Mouse (Mus musculus): ENCODE results near the gene Lgals1. TPM values are rescaled to one million over a fixed set of nuclear protein-coding genes. Genes with fewer than 3 reads are reported as not detected.

Lgals1 gene
- polyA plus RNA-seq, 1 experiment from 2014 or later = 105 TPM

DNA sequence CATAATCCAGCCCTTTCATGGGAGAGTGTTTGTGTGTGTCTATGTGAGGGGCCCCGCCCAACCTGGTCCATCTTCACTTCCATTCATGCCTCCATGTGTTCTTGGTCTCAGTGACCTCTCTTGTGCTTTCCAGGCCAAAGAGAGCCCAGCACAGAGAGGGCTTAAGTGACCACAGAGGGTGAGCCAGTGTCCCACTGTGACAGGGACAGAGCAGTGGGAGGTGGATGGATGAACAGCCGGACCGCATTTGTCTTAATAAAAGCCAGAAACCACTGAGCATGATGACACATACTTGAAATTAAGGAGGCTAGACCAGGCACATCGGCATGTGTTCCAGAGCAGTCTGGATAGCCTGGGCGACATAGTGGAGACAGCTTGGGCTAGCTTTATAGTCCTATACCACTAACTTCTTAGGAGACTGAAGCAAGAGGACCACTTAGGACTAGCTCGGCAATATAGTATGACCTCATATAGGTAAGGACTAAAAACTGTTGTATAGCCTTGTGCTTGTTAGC is 3.7 kb downstream of the Lgals1 start:
- Histone ChIP-seq H3K4me1 (ENCODE audit: control insufficient read depth, insufficient read depth, low read depth, low read length) (peaks cover 19% of the 10 kb centered on the region), H3K36me3 (ENCODE audit: control insufficient read depth, insufficient read depth, low read length) (no peaks in the 10 kb centered on the region), H3K27me3 (replicated peaks; ENCODE audit: control insufficient read depth, insufficient read depth, low read length) (peaks cover 6% of the 10 kb centered on the region), H3K9me3 (ENCODE audit: control insufficient read depth, low read length) (no peaks in the 10 kb centered on the region), H3K4me2 (ENCODE audit: low read length) (no peak overlapping the region), H3K9ac (ENCODE audit: low read depth, low read length) (no peak overlapping the region), H3K4me3 (ENCODE audit: low read length) (no peak overlapping the region), H3K27ac (ENCODE audit: low read depth, low read length) (no peak overlapping the region)
- no peak for ATAC-seq
- WGBS = 93% methylated on average over 6 of the region's 6 CpGs

DNA sequence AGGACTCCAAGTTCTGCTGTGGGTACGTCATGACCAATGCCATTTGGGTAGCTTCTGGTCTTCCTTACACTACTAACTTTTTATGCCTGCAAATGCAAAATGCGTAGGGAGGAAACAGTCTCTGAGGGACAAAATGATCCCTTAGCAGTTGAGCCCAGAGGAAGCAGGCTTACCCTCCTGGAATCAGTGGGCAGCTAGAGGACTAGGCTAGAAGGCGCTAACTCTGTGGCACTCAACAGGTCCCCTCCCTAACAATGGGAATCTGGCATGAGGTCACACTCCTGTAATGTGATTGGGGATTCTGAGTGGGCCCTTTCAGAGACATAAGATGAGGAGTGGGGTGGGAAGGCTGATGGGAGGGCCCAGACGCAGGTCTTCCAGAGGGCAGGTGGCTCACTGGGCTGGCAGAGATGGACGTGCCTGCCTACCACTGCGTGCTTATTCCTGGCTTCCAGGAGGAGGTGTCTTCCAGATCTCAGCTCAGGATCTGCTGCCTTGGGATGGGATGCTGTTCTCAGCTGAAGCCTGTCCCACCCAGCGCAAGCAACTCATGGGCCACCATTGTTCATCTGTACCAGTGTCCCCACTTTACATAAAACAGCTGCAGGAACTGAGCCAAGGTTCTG is 4.4 kb downstream of the Lgals1 start:
- Histone ChIP-seq H3K4me2 (ENCODE audit: low read length) (no peak overlapping the region), H3K9me3 (ENCODE audit: control insufficient read depth, low read length) (no peaks in the 10 kb centered on the region), H3K27ac (ENCODE audit: low read depth, low read length) (no peak overlapping the region), H3K9ac (ENCODE audit: low read depth, low read length) (no peak overlapping the region), H3K27me3 (replicated peaks; ENCODE audit: control insufficient read depth, insufficient read depth, low read length) (peaks cover 6% of the 10 kb centered on the region), H3K4me1 (ENCODE audit: control insufficient read depth, insufficient read depth, low read depth, low read length) (peaks cover 22% of the 10 kb centered on the region), H3K36me3 (ENCODE audit: control insufficient read depth, insufficient read depth, low read length) (no peaks in the 10 kb centered on the region), H3K4me3 (ENCODE audit: low read length) (no peak overlapping the region)
- no peak for ATAC-seq
- 86% methylated on average over 7 of the region's 7 CpGs for WGBS

DNA sequence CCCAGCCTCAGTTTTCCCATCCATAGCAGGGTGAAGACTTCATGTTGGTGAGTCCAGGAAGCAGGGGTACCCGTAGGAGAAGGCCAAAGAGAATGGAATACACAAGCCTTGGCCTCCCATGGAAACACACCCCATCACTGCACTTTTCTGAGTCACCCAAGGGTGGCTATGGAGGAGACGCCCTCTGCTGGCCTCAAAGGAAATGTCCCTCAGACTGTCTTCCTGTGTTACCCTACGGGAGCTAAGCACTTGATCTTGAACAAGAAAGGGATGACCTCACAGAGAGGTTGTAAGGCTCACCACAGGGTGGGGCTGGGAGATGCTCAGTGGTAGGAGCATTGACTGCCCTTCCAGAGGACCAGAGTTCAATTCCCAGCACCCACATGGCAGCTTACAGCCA is 5.1 kb downstream of the Lgals1 start:
- H3K4me2 ChIP-seq (ENCODE audit: low read length) = no peak overlapping the region
- no peak overlapping the region for H3K9ac ChIP-seq (ENCODE audit: low read depth, low read length)
- 32% methylated on average over 3 of the region's 3 CpGs for WGBS

GRCm38 (mm10) chr15:78934784-78935320 is 8.3 kb downstream of the Lgals1 start, which contains the start of gene Nol12:
TSS of gene Nol12 (plus strand) at chr15:78934933.
- peaks cover 7% of the 10 kb centered on the region; the same call in 1 of the 2 replicates for H3K36me3 ChIP-seq (ENCODE audit: control insufficient read depth, insufficient read depth, low read length)
- peak within 1 kb of the TSS; percentile 83 for H3K27ac ChIP-seq (ENCODE audit: low read depth, low read length)
- H3K9ac ChIP-seq (ENCODE audit: low read depth, low read length) = peak within 1 kb of the TSS; percentile 78
- ATAC-seq = peak; percentile 94
- WGBS = under 1% methylated on average over 42 of the region's 42 CpGs
- peaks cover 13% of the 10 kb centered on the region for H3K4me1 ChIP-seq (ENCODE audit: control insufficient read depth, insufficient read depth, low read depth, low read length)
- H3K4me2 ChIP-seq (ENCODE audit: low read length) = peak within 1 kb of the TSS; percentile 66
- no peaks in the 10 kb centered on the region for H3K27me3 ChIP-seq (replicated peaks; ENCODE audit: control insufficient read depth, insufficient read depth, low read length)
- peak within 1 kb of the TSS; percentile 81 for H3K4me3 ChIP-seq (ENCODE audit: low read length)
- H3K9me3 ChIP-seq (ENCODE audit: control insufficient read depth, low read length) = no peaks in the 10 kb centered on the region

More for the DNA sequence above, 5.1 kb downstream of the Lgals1 start:
- Histone ChIP-seq H3K4me3 (ENCODE audit: low read length) (no peak overlapping the region), H3K4me1 (ENCODE audit: control insufficient read depth, insufficient read depth, low read depth, low read length) (peaks cover 20% of the 10 kb centered on the region), H3K27me3 (replicated peaks; ENCODE audit: control insufficient read depth, insufficient read depth, low read length) (peaks cover 6% of the 10 kb centered on the region), H3K27ac (ENCODE audit: low read depth, low read length) (no peak overlapping the region), H3K36me3 (ENCODE audit: control insufficient read depth, insufficient read depth, low read length) (no peaks in the 10 kb centered on the region), H3K9me3 (ENCODE audit: control insufficient read depth, low read length) (no peaks in the 10 kb centered on the region)
- ATAC-seq = no peak

GRCm38 (mm10) chr15:78936403-78936802 is 9.9 kb downstream of the Lgals1 start:
- Histone ChIP-seq H3K4me3 (ENCODE audit: low read length) (no peak overlapping the region), H3K9me3 (ENCODE audit: control insufficient read depth, low read length) (no peaks in the 10 kb centered on the region), H3K4me1 (ENCODE audit: control insufficient read depth, insufficient read depth, low read depth, low read length) (peaks cover 13% of the 10 kb centered on the region), H3K36me3 (ENCODE audit: control insufficient read depth, insufficient read depth, low read length) (peaks cover 14% of the 10 kb centered on the region; the same call in 1 of the 2 replicates), H3K4me2 (ENCODE audit: low read length) (no peak overlapping the region), H3K27ac (ENCODE audit: low read depth, low read length) (no peak overlapping the region), H3K27me3 (replicated peaks; ENCODE audit: control insufficient read depth, insufficient read depth, low read length) (no peaks in the 10 kb centered on the region), H3K9ac (ENCODE audit: low read depth, low read length) (no peak overlapping the region; the same call in 1 of the 2 replicates)
- 90% methylated on average over 12 of the region's 12 CpGs for WGBS
- no peak for ATAC-seq

- peaks cover 16% of the 10 kb centered on the region; the same call in 1 of the 2 replicates for H3K36me3 ChIP-seq (ENCODE audit: control insufficient read depth, insufficient read depth, low read length)
- 77% methylated on average over 10 of the region's 10 CpGs for WGBS
- no peak overlapping the region for H3K9ac ChIP-seq (ENCODE audit: low read depth, low read length)
Measured at GRCm38 (mm10) chr15:78937311-78937710, 10.8 kb downstream of the Lgals1 start.

GRCm38 (mm10) chr15:78937963-78938362 is 11.4 kb downstream of the Lgals1 start:
- Histone ChIP-seq H3K4me2 (ENCODE audit: low read length) (no peak overlapping the region), H3K36me3 (ENCODE audit: control insufficient read depth, insufficient read depth, low read length) (peaks cover 16% of the 10 kb centered on the region; the same call in 1 of the 2 replicates), H3K9me3 (ENCODE audit: control insufficient read depth, low read length) (no peaks in the 10 kb centered on the region), H3K4me3 (ENCODE audit: low read length) (no peak overlapping the region), H3K27ac (ENCODE audit: low read depth, low read length) (no peak overlapping the region), H3K4me1 (ENCODE audit: control insufficient read depth, insufficient read depth, low read depth, low read length) (peaks cover 18% of the 10 kb centered on the region), H3K9ac (ENCODE audit: low read depth, low read length) (no peak overlapping the region), H3K27me3 (replicated peaks; ENCODE audit: control insufficient read depth, insufficient read depth, low read length) (no peaks in the 10 kb centered on the region)
- no peak for ATAC-seq
- WGBS = 40% methylated on average over 2 of the region's 2 CpGs

More at GRCm38 (mm10) chr15:78937311-78937710, 10.8 kb downstream of the Lgals1 start:
- Histone ChIP-seq H3K27ac (ENCODE audit: low read depth, low read length) (no peak overlapping the region), H3K9me3 (ENCODE audit: control insufficient read depth, low read length) (no peaks in the 10 kb centered on the region), H3K4me2 (ENCODE audit: low read length) (no peak overlapping the region), H3K4me3 (ENCODE audit: low read length) (no peak overlapping the region), H3K27me3 (replicated peaks; ENCODE audit: control insufficient read depth, insufficient read depth, low read length) (no peaks in the 10 kb centered on the region), H3K4me1 (ENCODE audit: control insufficient read depth, insufficient read depth, low read depth, low read length) (peaks cover 13% of the 10 kb centered on the region)
- no peak for ATAC-seq

DNA sequence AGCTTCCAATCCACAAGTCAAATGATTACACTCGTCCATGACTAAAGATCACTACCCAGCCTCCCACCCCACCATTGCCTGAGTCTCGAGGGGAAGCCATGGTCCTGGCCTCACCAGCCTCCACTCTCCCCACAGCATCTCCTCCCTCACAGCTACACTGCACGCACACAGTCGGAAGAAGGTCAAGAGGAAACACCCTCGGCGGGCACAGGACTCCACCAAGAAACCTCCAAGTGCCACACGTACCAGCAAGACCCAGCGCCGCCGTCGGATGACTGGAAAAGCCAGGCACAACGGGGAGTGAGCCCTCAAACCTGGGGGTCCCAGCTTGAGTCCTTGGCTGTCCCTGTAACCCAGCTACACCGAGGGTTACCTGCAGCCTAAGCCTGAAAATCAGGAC is 13.8 kb downstream of the Lgals1 start:
- no peak for ATAC-seq
- H3K9me3 ChIP-seq (ENCODE audit: control insufficient read depth, low read length) = no peaks in the 10 kb centered on the region
- peaks cover 16% of the 10 kb centered on the region; the same call in 1 of the 2 replicates for H3K36me3 ChIP-seq (ENCODE audit: control insufficient read depth, insufficient read depth, low read length)
- peaks cover 18% of the 10 kb centered on the region for H3K4me1 ChIP-seq (ENCODE audit: control insufficient read depth, insufficient read depth, low read depth, low read length)
- H3K27me3 ChIP-seq (replicated peaks; ENCODE audit: control insufficient read depth, insufficient read depth, low read length) = no peaks in the 10 kb centered on the region
- H3K9ac ChIP-seq (ENCODE audit: low read depth, low read length) = no peak overlapping the region
- no peak overlapping the region for H3K4me3 ChIP-seq (ENCODE audit: low read length)
- no peak overlapping the region for H3K27ac ChIP-seq (ENCODE audit: low read depth, low read length)
- H3K4me2 ChIP-seq (ENCODE audit: low read length) = no peak overlapping the region
- 92% methylated on average over 13 of the region's 13 CpGs for WGBS

- Histone ChIP-seq H3K4me2 (ENCODE audit: low read length) (peak overlapping the region; percentile 49), H3K9me3 (ENCODE audit: control insufficient read depth, low read length) (no peaks in the 10 kb centered on the region), H3K27ac (ENCODE audit: low read depth, low read length) (no peak overlapping the region), H3K9ac (ENCODE audit: low read depth, low read length) (peak overlapping the region; percentile 36), H3K27me3 (replicated peaks; ENCODE audit: control insufficient read depth, insufficient read depth, low read length) (no peaks in the 10 kb centered on the region; the same call in 1 of the 2 replicates), H3K4me1 (ENCODE audit: control insufficient read depth, insufficient read depth, low read depth, low read length) (peaks cover 14% of the 10 kb centered on the region), H3K4me3 (ENCODE audit: low read length) (peak overlapping the region; percentile 16), H3K36me3 (ENCODE audit: control insufficient read depth, insufficient read depth, low read length) (peaks cover 14% of the 10 kb centered on the region; the same call in 1 of the 2 replicates)
- 4% methylated on average over 9 of the region's 9 CpGs for WGBS
- peak; percentile 46 for ATAC-seq
Measured at GRCm38 (mm10) chr15:78942663-78943062, 16.1 kb downstream of the Lgals1 start.
